Mouse (Mus musculus) midbrain, embryonic 10.5 days (tissue): ENCODE results near the gene Cdh16. TPM values are rescaled to one million over a fixed set of nuclear protein-coding genes. Genes with fewer than 3 reads are reported as not detected.

Source experiments
- DNase-seq: peaks from one replicate; pipeline ENCODE4 v3.0.0-alpha.2; 2017; ENCODE audit warnings: low spot score
- H3K27ac ChIP-seq: fragments of 300-500 bp; sonication (generic); replicated peaks from 2 replicates; pipeline ENCODE4 v1.5.1; 2016; ENCODE audit warnings: mild to moderate bottlenecking
- H3K27me3 ChIP-seq: fragments of 300-500 bp; sonication (generic); 2 replicates; pipeline ENCODE4 v1.6.1; 2016; ENCODE audit warnings: low read depth, mild to moderate bottlenecking; ENCODE audit not compliant: poor library complexity, severe bottlenecking
- H3K36me3 ChIP-seq: fragments of 300-500 bp; sonication (generic); 2 replicates; pipeline ENCODE4 v1.6.1; 2016; ENCODE audit warnings: mild to moderate bottlenecking, moderate library complexity
- H3K4me1 ChIP-seq: fragments of 300-500 bp; sonication (generic); 2 replicates; pipeline ENCODE4 v1.6.1; 2016
- H3K4me3 ChIP-seq: fragments of 300-500 bp; sonication (generic); 2 replicates; pipeline ENCODE4 v1.5.1; 2016; ENCODE audit warnings: mild to moderate bottlenecking, moderate library complexity
- H3K9me3 ChIP-seq: fragments of 300-500 bp; sonication (generic); replicated peaks from 2 replicates; pipeline ENCODE4 v1.6.1; 2016; ENCODE audit warnings: mild to moderate bottlenecking
- WGBS: fragments of 180-500 bp; shearing (Covaris S2); methylation state at CpG from one replicate; pipeline ENCODE4 v1.1.7; 2016; 5-methylcytosine and 5-hydroxymethylcytosine counted together
- polyA plus RNA-seq: library from polyadenylated mRNA; unstranded; fragments of >200 nt; fragmentation: Nextera tagmentation; extraction: Ambion mirVana; gene quantifications from 2 replicates; pipeline ENCODE4 v1.2.1, GENCODE M21; 2016

Gene Cdh16
- polyA plus RNA-seq, 1 experiment from 2014 or later: not detected

GRCm38 (mm10) chr8:104555191-104555590, 69.0 kb downstream of the Cdh16 start:
- DNase-seq: no peak
- no peak overlapping the region for H3K4me3 ChIP-seq
- no peaks in the 10 kb centered on the region; the same call in 1 of the 2 replicates for H3K27me3 ChIP-seq
- H3K27ac ChIP-seq: no peak overlapping the region
- no peaks in the 10 kb centered on the region for H3K36me3 ChIP-seq
- 0 out of 2 replicates have a peak, but pooled peaks cover 7% of the 10 kb centered on the region for H3K4me1 ChIP-seq
- WGBS: 89% methylated on average over 4 of the region's 4 CpGs
- no peaks in the 10 kb centered on the region for H3K9me3 ChIP-seq

Other genes starting within 250 kb of the Cdh16 start
- 1.7 and 1.8 TPM in 2 replicates for gene Cmtm4, start 228.6 kb downstream of the Cdh16 start, polyA plus RNA-seq
- 80.1 and 96.1 TPM in 2 replicates for gene Dync1li2, start 181.3 kb downstream of the Cdh16 start, polyA plus RNA-seq
- gene Terb1, start 114.5 kb downstream of the Cdh16 start, polyA plus RNA-seq: 0.16 and 0.22 TPM in 2 replicates
- 134 and 139 TPM in 2 replicates for gene Nae1, start 89.8 kb downstream of the Cdh16 start, polyA plus RNA-seq
- gene Car7, start 89.7 kb downstream of the Cdh16 start, polyA plus RNA-seq: 0.86 and 1.2 TPM in 2 replicates
- 14.3 and 16.5 TPM in 2 replicates for gene Pdp2, start 32.9 kb downstream of the Cdh16 start, polyA plus RNA-seq
- 1.3 and 2.0 TPM in 2 replicates for gene Rrad, start 6.9 kb upstream of the Cdh16 start, polyA plus RNA-seq
- gene Ciao2b, start 17.6 kb upstream of the Cdh16 start, polyA plus RNA-seq: 107 and 110 TPM in 2 replicates
- not detected in 2 replicates for gene Ces2a, start 109.6 kb upstream of the Cdh16 start, polyA plus RNA-seq
- 0.22 TPM in 1 of 2 replicates, not detected in the other for gene Ces2b, start 207.2 kb upstream of the Cdh16 start, polyA plus RNA-seq
- not detected in 2 replicates for gene Ces2c, start 222.7 kb upstream of the Cdh16 start, polyA plus RNA-seq